Mouse (Mus musculus) neural tube, embryonic 14.5 days (tissue): Measurements from ENCODE around the gene Zbed6. TPM values are rescaled to one million over a fixed set of nuclear protein-coding genes. Genes with fewer than 3 reads are reported as not detected.
"Not testable (repeated sequence)": the region's sequence is repeated elsewhere in the genome, so short reads cannot be mapped to it uniquely, and the experiment has no call there.

Source experiments
- ATAC-seq: fragments of 200-750 bp; cut with Nextera tagmentation; 2 replicates; pipeline ENCODE4 v1.8.0; 2017; ENCODE audit warnings: low read depth, mild to moderate bottlenecking, moderate TSS enrichment, moderate library complexity
- H3K27ac ChIP-seq: fragments of 300-500 bp; sonication (generic); 2 replicates; pipeline ENCODE4 v1.5.1; 2014; ENCODE audit warnings: low read depth, mild to moderate bottlenecking, control low read depth, low read length, moderate library complexity, mixed read lengths
- H3K27me3 ChIP-seq: fragments of 300-500 bp; sonication (generic); 2 replicates; pipeline ENCODE4 v1.6.1; 2014; ENCODE audit warnings: low read length; ENCODE audit not compliant: control insufficient read depth, insufficient read depth
- H3K36me3 ChIP-seq: fragments of 300-500 bp; sonication (generic); 2 replicates; pipeline ENCODE4 v1.6.1; 2014; ENCODE audit warnings: low read length, mixed read lengths; ENCODE audit not compliant: control insufficient read depth, insufficient read depth
- H3K4me1 ChIP-seq: fragments of 300-500 bp; sonication (generic); 2 replicates; pipeline ENCODE4 v1.6.1; 2014; ENCODE audit warnings: low read length; ENCODE audit not compliant: control insufficient read depth, insufficient read depth
- H3K4me2 ChIP-seq: fragments of 300-500 bp; sonication (generic); 2 replicates; pipeline ENCODE4 v1.6.1; 2014; ENCODE audit warnings: mild to moderate bottlenecking, low read depth, low read length, control low read depth
- H3K4me3 ChIP-seq: fragments of 300-500 bp; sonication (generic); 2 replicates; pipeline ENCODE4 v1.5.1; 2014; ENCODE audit warnings: low read depth, low read length, control low read depth, mixed read lengths
- H3K9ac ChIP-seq: fragments of 300-500 bp; sonication (generic); replicated peaks from 2 replicates; pipeline ENCODE4 v1.6.1; 2014; ENCODE audit warnings: low read depth, mild to moderate bottlenecking, control low read depth, low read length, mixed read lengths
- H3K9me3 ChIP-seq: fragments of 300-500 bp; sonication (generic); 2 replicates; pipeline ENCODE4 v1.6.1; 2016; ENCODE audit warnings: low read length; ENCODE audit not compliant: control insufficient read depth
- WGBS: fragments of 180-500 bp; shearing (Covaris S2); extraction: QIAGEN DNeasy Blood & Tissue Kit; methylation state at CpG from one replicate; pipeline ENCODE4 v1.1.7; 2014; 5-methylcytosine and 5-hydroxymethylcytosine counted together
- polyA plus RNA-seq: library from polyadenylated mRNA; unstranded; fragments of >200 nt; fragmentation: Nextera tagmentation; extraction: Ambion mirVana; gene quantifications from 2 replicates; pipeline ENCODE4 v1.2.1, GENCODE M21; 2014

Gene Zbed6
- not detected in 2 replicates for polyA plus RNA-seq

- peak; percentile 84 for ATAC-seq
- Histone ChIP-seq H3K9me3 (no peaks in the 10 kb centered on the region), H3K27ac (peak within 1 kb of the TSS; percentile 92), H3K9ac (peak within 1 kb of the TSS; percentile 76), H3K4me2 (peak within 1 kb of the TSS; percentile 86), H3K4me3 (peak within 1 kb of the TSS; percentile 66), H3K27me3 (no peaks in the 10 kb centered on the region), H3K4me1 (peaks cover 32% of the 10 kb centered on the region), H3K36me3 (peaks cover 7% of the 10 kb centered on the region; the same call in 1 of the 2 replicates)
- under 1% methylated on average over 41 of the region's 41 CpGs for WGBS
Observed at GRCm38 (mm10) chr1:133660466-133661202, at the start of gene Zbed6. Gene Zbed6, minus strand, starts transcription at chr1:133660885.

GRCm38 (mm10) chr1:133709292-133709691, 48.6 kb upstream of the Zbed6 start:
- Histone ChIP-seq H3K27me3 (no peaks in the 10 kb centered on the region), H3K9ac (no peak overlapping the region), H3K36me3 (peaks cover 3% of the 10 kb centered on the region; the same call in 1 of the 2 replicates), H3K27ac (no peak overlapping the region), H3K4me3 (no peak overlapping the region), H3K4me2 (no peak overlapping the region), H3K4me1 (no peaks in the 10 kb centered on the region), H3K9me3 (no peaks in the 10 kb centered on the region)
- 74% methylated on average over 3 of the region's 3 CpGs for WGBS
- no peak for ATAC-seq

GRCm38 (mm10) chr1:133701824-133702223, 41.1 kb upstream of the Zbed6 start:
- not testable (repeated sequence) for ATAC-seq, H3K27ac ChIP-seq, H3K36me3 ChIP-seq, H3K9me3 ChIP-seq, H3K4me2 ChIP-seq, H3K4me1 ChIP-seq, H3K27me3 ChIP-seq, H3K4me3 ChIP-seq, H3K9ac ChIP-seq
- 29% methylated on average over 1 of the region's 2 CpGs for WGBS

- Histone ChIP-seq H3K9me3 (no peaks in the 10 kb centered on the region), H3K27ac (no peak overlapping the region), H3K4me2 (no peak overlapping the region), H3K4me3 (no peak overlapping the region), H3K4me1 (no peaks in the 10 kb centered on the region), H3K36me3 (no peaks in the 10 kb centered on the region), H3K9ac (no peak overlapping the region), H3K27me3 (no peaks in the 10 kb centered on the region)
- 96% methylated on average over 12 of the region's 12 CpGs for WGBS
- no peak for ATAC-seq
Observed at GRCm38 (mm10) chr1:133697935-133698620, 37.4 kb upstream of the Zbed6 start.

GRCm38 (mm10) chr1:133695901-133696300, 35.2 kb upstream of the Zbed6 start:
- Histone ChIP-seq H3K36me3 (no peaks in the 10 kb centered on the region), H3K27ac (no peak overlapping the region), H3K9ac (no peak overlapping the region), H3K9me3 (no peaks in the 10 kb centered on the region), H3K4me3 (no peak overlapping the region), H3K27me3 (no peaks in the 10 kb centered on the region), H3K4me2 (no peak overlapping the region), H3K4me1 (no peaks in the 10 kb centered on the region)
- WGBS = 41% methylated on average over 7 of the region's 7 CpGs
- ATAC-seq = no peak

GRCm38 (mm10) chr1:133694876-133695275, 34.2 kb upstream of the Zbed6 start:
- no peak for ATAC-seq
- no peak overlapping the region for H3K4me3 ChIP-seq
- H3K36me3 ChIP-seq = no peaks in the 10 kb centered on the region
- 94% methylated on average over 1 of the region's 1 CpGs for WGBS
- no peaks in the 10 kb centered on the region for H3K9me3 ChIP-seq
- no peaks in the 10 kb centered on the region for H3K4me1 ChIP-seq
- no peaks in the 10 kb centered on the region for H3K27me3 ChIP-seq
- H3K27ac ChIP-seq = no peak overlapping the region
- no peak overlapping the region for H3K9ac ChIP-seq
- H3K4me2 ChIP-seq = no peak overlapping the region

- no peaks in the 10 kb centered on the region for H3K9me3 ChIP-seq
- H3K4me3 ChIP-seq = no peak overlapping the region
- 6% methylated on average over 1 of the region's 1 CpGs for WGBS
Observed at GRCm38 (mm10) chr1:133694301-133694700, 33.6 kb upstream of the Zbed6 start.

GRCm38 (mm10) chr1:133693536-133694114, 32.9 kb upstream of the Zbed6 start:
- WGBS = 74% methylated on average over 11 of the region's 11 CpGs
- H3K36me3 ChIP-seq = no peaks in the 10 kb centered on the region
- no peak for ATAC-seq

More at GRCm38 (mm10) chr1:133694301-133694700, 33.6 kb upstream of the Zbed6 start:
- H3K4me1 ChIP-seq = no peaks in the 10 kb centered on the region
- no peaks in the 10 kb centered on the region for H3K27me3 ChIP-seq
- no peak for ATAC-seq
- H3K36me3 ChIP-seq = no peaks in the 10 kb centered on the region
- no peak overlapping the region for H3K27ac ChIP-seq
- H3K9ac ChIP-seq = no peak overlapping the region
- H3K4me2 ChIP-seq = no peak overlapping the region

GRCm38 (mm10) chr1:133692195-133692594, 31.5 kb upstream of the Zbed6 start:
- Histone ChIP-seq H3K9me3 (no peaks in the 10 kb centered on the region), H3K9ac (no peak overlapping the region), H3K4me1 (no peaks in the 10 kb centered on the region), H3K27me3 (no peaks in the 10 kb centered on the region), H3K36me3 (no peaks in the 10 kb centered on the region), H3K27ac (no peak overlapping the region), H3K4me3 (no peak overlapping the region), H3K4me2 (no peak overlapping the region)
- WGBS = 57% methylated on average over 4 of the region's 4 CpGs
- ATAC-seq = no peak

More at GRCm38 (mm10) chr1:133693536-133694114, 32.9 kb upstream of the Zbed6 start:
- Histone ChIP-seq H3K4me3 (no peak overlapping the region), H3K4me2 (no peak overlapping the region), H3K27me3 (no peaks in the 10 kb centered on the region), H3K27ac (no peak overlapping the region), H3K9me3 (no peaks in the 10 kb centered on the region), H3K9ac (no peak overlapping the region), H3K4me1 (no peaks in the 10 kb centered on the region)
